Mouse (Mus musculus): ENCODE measurements around the gene Ptrh2.

Gene Ptrh2

GRCm38 (mm10) chr11:86668169-86668568, 15.6 kb upstream of the Ptrh2 start:
- no peak for DNase-seq (ENCODE audit: low spot score in 2 of 2)

GRCm38 (mm10) chr11:86671041-86671675, 12.6 kb upstream of the Ptrh2 start:
- DNase-seq (ENCODE audit: low spot score in 2 of 2) = no peak

- no peak for DNase-seq (ENCODE audit: low spot score in 2 of 2)
These were observed 11.0 kb upstream of the Ptrh2 start for GRCm38 (mm10) chr11:86672772-86673171.

GRCm38 (mm10) chr11:86675520-86675919, 8.3 kb upstream of the Ptrh2 start:
- no peak for DNase-seq (ENCODE audit: low spot score in 2 of 2)

- no peak for DNase-seq (ENCODE audit: low spot score in 2 of 2)
These were observed 4.8 kb upstream of the Ptrh2 start for GRCm38 (mm10) chr11:86678957-86679356.

- no peak for DNase-seq (ENCODE audit: low spot score in 2 of 2)
These were observed 3.1 kb upstream of the Ptrh2 start for GRCm38 (mm10) chr11:86680729-86681128.

GRCm38 (mm10) chr11:86681423-86681822, 2.4 kb upstream of the Ptrh2 start:
- DNase-seq (ENCODE audit: low spot score in 2 of 2) = no peak

- no peak for DNase-seq (ENCODE audit: low spot score in 2 of 2)
These were observed 924 bp upstream of the Ptrh2 start for GRCm38 (mm10) chr11:86682861-86683260.

GRCm38 (mm10) chr11:86684126-86685012, 584 bp downstream of the Ptrh2 start:
- no peak for DNase-seq (ENCODE audit: low spot score in 2 of 2)

- DNase-seq (ENCODE audit: low spot score in 2 of 2) = no peak
These were observed 1.6 kb downstream of the Ptrh2 start for GRCm38 (mm10) chr11:86685366-86685765.

- no peak for DNase-seq (ENCODE audit: low spot score in 2 of 2)
These were observed 6.6 kb downstream of the Ptrh2 start for GRCm38 (mm10) chr11:86690383-86690782.

- no peak for DNase-seq (ENCODE audit: low spot score in 2 of 2)
These were observed 7.7 kb downstream of the Ptrh2 start for GRCm38 (mm10) chr11:86691482-86691881.

- DNase-seq (ENCODE audit: low spot score in 2 of 2) = no peak
These were observed 8.2 kb downstream of the Ptrh2 start for GRCm38 (mm10) chr11:86691956-86692355.

GRCm38 (mm10) chr11:86692546-86692945, 8.8 kb downstream of the Ptrh2 start:
- DNase-seq (ENCODE audit: low spot score in 2 of 2) = no peak

- DNase-seq (ENCODE audit: low spot score in 2 of 2) = no peak
These were observed 11.7 kb downstream of the Ptrh2 start for GRCm38 (mm10) chr11:86695461-86695860.

GRCm38 (mm10) chr11:86701151-86701550, 17.4 kb downstream of the Ptrh2 start:
- no peak for DNase-seq (ENCODE audit: low spot score in 2 of 2)

- no peak for DNase-seq (ENCODE audit: low spot score in 2 of 2)
These were observed 30.8 kb downstream of the Ptrh2 start for GRCm38 (mm10) chr11:86714606-86715005.

GRCm38 (mm10) chr11:86717306-86718065, 33.7 kb downstream of the Ptrh2 start:
- no peak for DNase-seq (ENCODE audit: low spot score in 2 of 2)

- no peak for DNase-seq (ENCODE audit: low spot score in 2 of 2)
These were observed 34.6 kb downstream of the Ptrh2 start for GRCm38 (mm10) chr11:86718369-86718768.

GRCm38 (mm10) chr11:86719390-86719789, 35.6 kb downstream of the Ptrh2 start:
- no peak for DNase-seq (ENCODE audit: low spot score in 2 of 2)

- DNase-seq (ENCODE audit: low spot score in 2 of 2) = no peak
These were observed 40.2 kb downstream of the Ptrh2 start for GRCm38 (mm10) chr11:86724004-86724403.

- no peak for DNase-seq (ENCODE audit: low spot score in 2 of 2)
These were observed 41.2 kb downstream of the Ptrh2 start for GRCm38 (mm10) chr11:86724982-86725381.
